Mouse (Mus musculus) lung, embryonic 15.5 days (tissue): ENCODE measurements around the gene Ly6g6d. TPM values are rescaled to one million over a fixed set of nuclear protein-coding genes. Genes with fewer than 3 reads are reported as not detected.

Source experiments
- ATAC-seq: fragments of 200-750 bp; cut with Nextera tagmentation; 2 replicates; pipeline ENCODE4 v1.8.0; 2017; ENCODE audit warnings: moderate number of reproducible peaks, borderline replicate concordance; ENCODE audit not compliant: low FRiP score, low TSS enrichment; ENCODE audit errors: extremely low read depth
- H3K27ac ChIP-seq: fragments of 300-500 bp; sonication (generic); 2 replicates; pipeline ENCODE4 v1.5.1; 2015; ENCODE audit warnings: moderate library complexity, mild to moderate bottlenecking, inconsistent platforms
- H3K27me3 ChIP-seq: fragments of 300-500 bp; sonication (generic); 2 replicates; pipeline ENCODE4 v1.6.1; 2015; ENCODE audit warnings: inconsistent platforms
- H3K36me3 ChIP-seq: fragments of 300-500 bp; sonication (generic); 2 replicates; pipeline ENCODE4 v1.6.1; 2015; ENCODE audit warnings: inconsistent platforms
- H3K4me1 ChIP-seq: fragments of 300-500 bp; sonication (generic); 2 replicates; pipeline ENCODE4 v1.6.1; 2015; ENCODE audit warnings: inconsistent platforms
- H3K4me2 ChIP-seq: fragments of 300-500 bp; sonication (generic); 2 replicates; pipeline ENCODE4 v1.6.1; 2015; ENCODE audit warnings: inconsistent platforms, mild to moderate bottlenecking, moderate library complexity
- H3K4me3 ChIP-seq: fragments of 300-500 bp; sonication (generic); 2 replicates; pipeline ENCODE4 v1.5.1; 2015; ENCODE audit warnings: mild to moderate bottlenecking, inconsistent platforms
- H3K9ac ChIP-seq: fragments of 300-500 bp; sonication (generic); 2 replicates; pipeline ENCODE4 v1.6.1; 2015; ENCODE audit warnings: inconsistent platforms
- H3K9me3 ChIP-seq: fragments of 300-500 bp; sonication (generic); 2 replicates; pipeline ENCODE4 v1.6.1; 2016; ENCODE audit warnings: inconsistent platforms
- WGBS: fragments of 180-500 bp; shearing (Covaris S2); methylation state at CpG from one replicate; pipeline ENCODE4 v1.1.7; 2015; 5-methylcytosine and 5-hydroxymethylcytosine counted together
- polyA plus RNA-seq: library from polyadenylated mRNA; unstranded; fragments of >200 nt; fragmentation: Nextera tagmentation; extraction: Ambion mirVana; gene quantifications from 2 replicates; pipeline ENCODE4 v1.2.1, GENCODE M21; 2015

Ly6g6d gene
- polyA plus RNA-seq, 1 experiment from 2014 or later, result 6.7 TPM

DNA sequence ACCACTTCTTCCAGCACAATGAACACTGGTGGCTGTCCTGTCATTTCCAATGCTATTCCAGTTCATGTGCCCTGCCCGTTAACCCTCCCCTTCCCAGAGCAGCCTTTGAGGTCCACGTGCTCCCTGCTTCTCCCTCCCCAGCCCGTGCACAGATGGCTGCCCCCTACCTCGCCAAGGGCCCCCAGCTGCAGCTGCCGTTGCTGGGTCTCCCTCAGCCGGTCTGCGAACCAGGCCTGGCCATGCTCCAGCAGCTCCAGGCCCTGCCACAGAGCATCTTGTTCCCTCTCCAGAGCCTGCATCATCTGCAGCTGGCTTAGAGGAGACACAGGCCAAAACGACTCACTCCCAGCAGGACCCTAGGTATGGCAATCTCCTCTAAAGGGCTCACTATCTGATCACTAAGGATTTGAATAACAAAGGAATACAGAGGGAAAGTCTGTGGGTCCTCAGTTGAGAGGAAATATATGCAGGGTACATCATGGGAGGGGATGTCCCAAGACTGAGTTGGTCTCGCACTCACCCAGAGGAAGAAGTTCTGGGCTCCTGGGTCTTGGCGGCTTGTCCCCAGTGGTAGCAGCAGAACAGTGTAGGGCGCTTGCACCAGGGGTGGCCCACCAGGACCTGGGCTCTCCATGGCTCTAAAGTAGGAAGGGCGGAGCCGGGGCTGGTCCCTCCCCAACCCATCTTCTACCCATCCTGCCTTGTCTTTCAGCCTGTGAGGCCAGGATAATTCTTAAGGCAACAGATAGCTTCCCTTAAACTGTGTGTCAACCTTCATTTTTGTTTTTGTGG is 50.4 kb downstream of the Ly6g6d start, which contains the start of gene Sapcd1:
Gene Sapcd1, minus strand, starts transcription at position 740 of the 792 bp plus-strand sequence.
- no peaks in the 10 kb centered on the region for H3K9me3 ChIP-seq
- no peaks in the 10 kb centered on the region for H3K27me3 ChIP-seq
- no peaks in the 10 kb centered on the region for H3K36me3 ChIP-seq
- no peak within 1 kb of the TSS for H3K9ac ChIP-seq
- H3K4me3 ChIP-seq, result 0 out of 2 replicates have a peak within 1 kb of the TSS, but pooled peaks have one; percentile 14
- H3K27ac ChIP-seq, result no peak within 1 kb of the TSS
- peak within 1 kb of the TSS; percentile 38 for H3K4me2 ChIP-seq
- H3K4me1 ChIP-seq, result peaks cover 27% of the 10 kb centered on the region
- 36% methylated on average over 13 of the region's 13 CpGs for WGBS
- ATAC-seq, result peak; percentile 66; the same call in 1 of the 2 replicates

DNA sequence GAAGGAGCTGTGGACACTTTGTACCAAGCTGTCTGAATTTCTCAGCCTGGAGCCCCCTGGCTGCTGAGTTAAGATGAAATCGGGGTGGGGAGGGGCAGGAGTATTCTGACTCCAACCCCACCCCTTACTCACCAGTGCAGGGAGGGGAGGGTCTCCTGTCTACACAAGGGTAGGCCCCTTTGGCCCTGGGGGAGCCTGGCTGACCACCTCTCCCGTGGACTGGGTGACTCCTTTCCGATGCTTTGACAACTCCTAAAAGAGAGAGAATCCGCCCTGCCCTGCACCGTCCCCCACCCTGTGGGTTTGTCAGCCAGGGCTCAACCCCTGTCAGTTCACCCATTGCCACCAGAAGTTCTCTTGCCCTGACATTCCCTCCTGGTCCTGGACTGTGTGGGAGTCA is 51.7 kb downstream of the Ly6g6d start:
- Histone ChIP-seq H3K9ac (0 out of 2 replicates have a peak overlapping the region, but pooled peaks have one; percentile 4), H3K4me2 (no peak overlapping the region)
- WGBS, result 72% methylated on average over 5 of the region's 5 CpGs

DNA sequence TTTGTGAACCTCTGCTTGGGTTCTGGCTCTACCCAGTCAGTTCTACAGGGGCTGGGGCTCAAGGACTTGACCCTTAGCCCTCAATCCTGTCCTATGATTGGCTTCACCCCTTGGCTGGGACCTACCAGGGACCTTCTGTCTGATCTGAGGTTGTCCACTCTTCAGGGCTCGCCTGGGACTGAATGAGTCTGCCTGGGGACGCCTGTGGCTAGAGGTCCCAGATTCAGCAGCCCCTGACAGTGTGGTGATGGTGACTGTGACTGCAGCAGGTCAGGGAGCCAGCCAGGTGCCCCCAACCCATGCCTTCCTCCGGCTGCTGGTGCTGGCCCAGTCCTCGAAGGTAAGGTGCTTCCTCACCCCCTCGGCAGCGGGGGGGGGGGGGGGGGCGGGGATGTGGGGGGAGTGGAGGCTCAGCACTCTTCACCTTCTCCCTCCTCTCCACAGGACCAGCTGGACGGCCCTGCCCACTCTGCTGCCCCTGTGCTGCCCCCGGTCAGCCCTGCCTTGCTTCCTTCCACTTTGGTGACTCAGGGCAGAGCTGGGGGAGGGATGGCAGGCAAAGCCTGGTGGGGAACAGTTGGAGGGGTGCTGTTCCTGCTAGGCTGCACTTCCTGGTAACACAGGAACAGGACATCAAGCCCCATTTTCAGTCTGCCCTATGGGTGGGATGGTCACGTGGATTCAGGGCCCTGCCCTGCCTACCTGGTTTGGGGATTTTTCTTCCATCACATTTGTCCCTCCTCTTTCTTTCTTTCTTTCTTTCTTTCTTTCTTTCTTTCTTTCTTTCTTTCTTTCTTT is 53.0 kb downstream of the Ly6g6d start:
- Histone ChIP-seq H3K9ac (no peak overlapping the region), H3K9me3 (no peaks in the 10 kb centered on the region), H3K4me1 (peaks cover 35% of the 10 kb centered on the region), H3K27me3 (no peaks in the 10 kb centered on the region), H3K36me3 (no peaks in the 10 kb centered on the region), H3K4me2 (no peak overlapping the region), H3K4me3 (no peak overlapping the region), H3K27ac (no peak overlapping the region)
- 45% methylated on average over 6 of the region's 10 CpGs for WGBS
- no peak for ATAC-seq

More for the DNA sequence above, 51.7 kb downstream of the Ly6g6d start:
- no peak for ATAC-seq
- H3K27me3 ChIP-seq, result no peaks in the 10 kb centered on the region
- no peaks in the 10 kb centered on the region for H3K36me3 ChIP-seq
- H3K4me3 ChIP-seq, result no peak overlapping the region
- H3K4me1 ChIP-seq, result peaks cover 36% of the 10 kb centered on the region
- H3K27ac ChIP-seq, result no peak overlapping the region; the same call in 1 of the 2 replicates
- no peaks in the 10 kb centered on the region for H3K9me3 ChIP-seq

DNA sequence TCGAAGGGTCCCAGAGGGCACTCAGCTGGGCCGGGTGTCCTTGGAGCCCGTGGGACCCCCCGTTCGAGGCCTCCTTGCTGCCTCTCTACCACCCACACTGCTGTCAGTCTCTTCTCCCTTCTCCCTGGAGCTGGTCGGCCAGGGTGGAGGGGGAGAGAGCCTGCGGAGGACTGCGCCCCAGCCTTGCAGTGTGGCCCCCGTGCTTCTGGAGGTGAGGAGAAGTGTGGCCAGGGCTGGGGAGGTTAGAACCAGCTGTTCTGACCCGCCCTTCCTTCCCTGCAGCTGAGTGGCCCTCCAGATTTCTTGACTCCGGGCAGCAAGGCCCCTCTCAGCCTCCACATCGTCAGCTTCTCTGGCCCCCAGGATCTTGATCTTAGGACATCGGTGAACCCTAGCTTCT is 53.6 kb downstream of the Ly6g6d start:
- 53% methylated on average over 12 of the region's 13 CpGs for WGBS
- ATAC-seq, result no peak
- peaks cover 33% of the 10 kb centered on the region for H3K4me1 ChIP-seq
- no peak overlapping the region for H3K27ac ChIP-seq
- H3K4me3 ChIP-seq, result no peak overlapping the region
- no peaks in the 10 kb centered on the region for H3K9me3 ChIP-seq
- H3K27me3 ChIP-seq, result no peaks in the 10 kb centered on the region
- H3K9ac ChIP-seq, result no peak overlapping the region
- H3K4me2 ChIP-seq, result no peak overlapping the region
- H3K36me3 ChIP-seq, result no peaks in the 10 kb centered on the region

DNA sequence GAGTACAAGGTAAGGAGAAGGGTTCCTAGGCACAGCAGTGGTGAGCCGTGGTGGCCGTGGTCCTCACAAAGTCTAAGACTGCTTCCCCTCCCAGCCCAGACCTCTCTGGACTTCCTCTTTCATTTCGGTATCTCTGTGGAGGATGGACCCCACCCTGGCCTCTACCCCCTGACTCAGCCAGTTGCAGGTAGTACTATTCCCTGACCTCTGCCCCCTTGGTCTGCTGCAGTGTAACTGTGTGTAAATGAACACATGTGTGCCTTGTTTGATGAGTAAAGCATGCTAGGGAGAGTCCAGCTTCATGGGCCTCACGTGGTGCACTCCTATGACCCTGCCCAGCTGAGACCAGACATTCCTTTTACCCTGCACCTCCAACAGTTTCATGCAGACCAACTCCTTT is 54.1 kb downstream of the Ly6g6d start:
- no peak overlapping the region for H3K4me3 ChIP-seq
- no peaks in the 10 kb centered on the region for H3K9me3 ChIP-seq
- peaks cover 33% of the 10 kb centered on the region for H3K4me1 ChIP-seq
- no peaks in the 10 kb centered on the region for H3K27me3 ChIP-seq
- no peak overlapping the region for H3K27ac ChIP-seq
- 63% methylated on average over 4 of the region's 4 CpGs for WGBS
- no peaks in the 10 kb centered on the region for H3K36me3 ChIP-seq
- no peak overlapping the region for H3K9ac ChIP-seq
- ATAC-seq, result no peak
- H3K4me2 ChIP-seq, result no peak overlapping the region

DNA sequence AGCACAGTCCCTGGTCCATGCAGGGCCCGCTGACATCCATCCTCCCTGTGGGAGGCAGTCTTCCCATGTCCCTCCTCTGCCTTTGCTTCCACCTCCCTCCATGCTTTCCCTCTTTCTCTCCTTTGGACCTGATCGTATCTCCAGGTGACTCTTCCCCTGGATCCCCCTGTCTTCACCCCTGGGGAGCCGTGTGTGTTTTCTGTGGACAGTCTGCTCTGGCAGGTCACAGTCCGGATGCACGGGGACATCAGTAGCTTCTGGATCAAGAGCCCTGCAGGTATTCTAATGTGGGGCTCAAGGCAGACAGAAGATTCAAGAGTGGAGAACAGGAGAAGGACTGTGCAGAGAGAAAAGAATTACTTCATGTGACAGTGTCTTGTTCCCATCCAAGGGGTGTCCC is 54.6 kb downstream of the Ly6g6d start:
- no peak for ATAC-seq
- no peaks in the 10 kb centered on the region for H3K9me3 ChIP-seq
- H3K4me1 ChIP-seq, result peaks cover 33% of the 10 kb centered on the region
- H3K9ac ChIP-seq, result no peak overlapping the region
- no peak overlapping the region for H3K4me2 ChIP-seq
- H3K36me3 ChIP-seq, result no peaks in the 10 kb centered on the region
- H3K27ac ChIP-seq, result no peak overlapping the region
- H3K4me3 ChIP-seq, result no peak overlapping the region
- WGBS, result 79% methylated on average over 5 of the region's 5 CpGs
- no peaks in the 10 kb centered on the region for H3K27me3 ChIP-seq

DNA sequence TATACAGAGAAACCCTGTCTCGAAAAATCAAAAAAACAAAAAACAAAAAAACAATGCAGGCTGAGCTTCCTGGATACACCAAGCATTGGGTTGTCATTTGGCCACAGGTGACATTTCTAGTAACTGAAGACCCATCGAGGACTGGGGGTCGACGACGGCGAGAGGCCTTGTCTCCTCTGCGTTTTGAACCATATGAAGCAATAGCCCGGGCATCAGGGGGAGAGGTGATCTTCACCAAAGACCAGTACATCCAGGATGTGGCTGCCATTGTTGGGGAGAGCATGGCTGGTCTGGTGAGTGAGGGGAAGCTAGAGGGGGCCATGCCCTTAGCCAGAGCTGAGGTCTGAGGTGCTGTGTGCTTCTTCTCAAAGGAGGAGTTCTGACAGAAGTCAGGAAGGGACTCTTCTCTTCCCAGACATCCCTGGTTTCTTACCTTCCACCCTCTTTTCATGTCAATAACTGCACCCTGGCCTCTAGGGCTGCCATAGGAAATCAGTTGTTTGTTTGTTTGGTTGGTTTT is 55.3 kb downstream of the Ly6g6d start:
- no peak overlapping the region for H3K4me2 ChIP-seq
- no peak overlapping the region for H3K4me3 ChIP-seq

DNA sequence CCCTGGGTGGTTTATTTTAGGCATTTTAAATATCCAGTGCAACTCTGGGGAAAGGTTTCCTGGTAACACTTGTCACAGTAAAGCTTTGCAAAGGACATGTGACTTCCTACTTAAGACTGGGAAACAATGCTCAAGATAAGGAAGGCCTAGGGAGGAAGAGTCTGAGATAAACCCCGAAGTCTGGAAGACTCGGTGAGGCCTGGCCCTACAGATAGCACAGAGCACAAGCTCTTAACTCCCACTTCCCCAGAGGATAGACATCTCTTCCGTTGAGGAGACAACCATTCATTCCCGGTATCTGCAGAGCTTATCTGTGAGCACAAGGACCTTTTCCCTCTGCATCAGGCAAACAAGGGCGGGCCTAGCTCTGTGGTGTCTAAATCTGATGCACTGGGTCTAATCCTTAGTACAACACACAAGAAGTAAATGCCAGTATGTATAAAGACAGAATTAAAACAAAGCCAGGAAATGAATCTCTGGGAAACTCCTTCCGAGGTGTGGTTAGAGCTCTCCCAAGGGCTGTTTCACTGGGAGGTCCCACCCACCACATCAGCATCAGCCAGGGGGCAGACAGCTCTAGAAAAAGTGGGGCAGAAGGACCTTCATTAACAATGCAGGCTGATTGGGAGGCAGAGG is 55.9 kb downstream of the Ly6g6d start:
- Histone ChIP-seq H3K4me3 (no peak overlapping the region), H3K36me3 (no peaks in the 10 kb centered on the region), H3K27me3 (no peaks in the 10 kb centered on the region), H3K4me1 (peaks cover 25% of the 10 kb centered on the region), H3K9ac (no peak overlapping the region), H3K4me2 (peak overlapping the region; percentile 32; the same call in 1 of the 2 replicates), H3K27ac (peak overlapping the region; percentile 49), H3K9me3 (no peaks in the 10 kb centered on the region)
- ATAC-seq, result no peak
- 37% methylated on average over 6 of the region's 6 CpGs for WGBS

More for the DNA sequence above, 55.3 kb downstream of the Ly6g6d start:
- Histone ChIP-seq H3K9ac (no peak overlapping the region), H3K27ac (peak overlapping the region; percentile 49), H3K36me3 (no peaks in the 10 kb centered on the region), H3K4me1 (peaks cover 30% of the 10 kb centered on the region), H3K27me3 (no peaks in the 10 kb centered on the region), H3K9me3 (no peaks in the 10 kb centered on the region)
- no peak for ATAC-seq
- 89% methylated on average over 8 of the region's 8 CpGs for WGBS

Other genes with a start within 250 kb of the Ly6g6d start
- 32.7 and 33.7 TPM in 2 replicates for gene Stk19, start 241.1 kb downstream of the Ly6g6d start, polyA plus RNA-seq
- 63.0 and 63.3 TPM in 2 replicates for gene Dxo, start 241.0 kb downstream of the Ly6g6d start, polyA plus RNA-seq
- 50.8 and 54.0 TPM in 2 replicates for gene Skiv2l, start 227.9 kb downstream of the Ly6g6d start, polyA plus RNA-seq
- 92.6 and 95.7 TPM in 2 replicates for gene Nelfe, start 227.7 kb downstream of the Ly6g6d start, polyA plus RNA-seq
- gene Cfb, start 215.5 kb downstream of the Ly6g6d start, polyA plus RNA-seq, result 2.8 and 3.1 TPM in 2 replicates
- gene Zbtb12, start 198.6 kb downstream of the Ly6g6d start, polyA plus RNA-seq, result 2.6 and 2.7 TPM in 2 replicates
- gene Gm20547, start 196.0 kb downstream of the Ly6g6d start, polyA plus RNA-seq, result not detected in 2 replicates
- gene C2, start 179.8 kb downstream of the Ly6g6d start, polyA plus RNA-seq, result 2.6 and 2.9 TPM in 2 replicates
- 64.9 and 69.9 TPM in 2 replicates for gene Ehmt2, start 179.6 kb downstream of the Ly6g6d start, polyA plus RNA-seq
- 0.94 and 1.5 TPM in 2 replicates for gene Slc44a4, start 163.6 kb downstream of the Ly6g6d start, polyA plus RNA-seq
- gene Neu1, start 146.8 kb downstream of the Ly6g6d start, polyA plus RNA-seq, result 17.3 and 17.9 TPM in 2 replicates
- 0.15 and 0.26 TPM in 2 replicates for gene Hspa1b, start 118.8 kb downstream of the Ly6g6d start, polyA plus RNA-seq
- not detected in 2 replicates for gene Gm20481, start 108.2 kb downstream of the Ly6g6d start, polyA plus RNA-seq
- 3.4 and 3.8 TPM in 2 replicates for gene Hspa1a, start 105.9 kb downstream of the Ly6g6d start, polyA plus RNA-seq
- gene Hspa1l, start 105.4 kb downstream of the Ly6g6d start, polyA plus RNA-seq, result 0.45 and 0.79 TPM in 2 replicates
- 210 and 216 TPM in 2 replicates for gene Lsm2, start 96.2 kb downstream of the Ly6g6d start, polyA plus RNA-seq
- 128 and 129 TPM in 2 replicates for gene Vars, start 77.1 kb downstream of the Ly6g6d start, polyA plus RNA-seq
- 0.14 and 0.25 TPM in 2 replicates for gene Vwa7, start 61.5 kb downstream of the Ly6g6d start, polyA plus RNA-seq
- 7.2 and 7.7 TPM in 2 replicates for gene Sapcd1, start 50.0 kb downstream of the Ly6g6d start, polyA plus RNA-seq
- 4.4 TPM in 2 replicates for gene Msh5, start 31.3 kb downstream of the Ly6g6d start, polyA plus RNA-seq
- gene Clic1, start 28.1 kb downstream of the Ly6g6d start, polyA plus RNA-seq, result 283 and 300 TPM in 2 replicates
- gene Ddah2, start 19.0 kb downstream of the Ly6g6d start, polyA plus RNA-seq, result 330 and 333 TPM in 2 replicates
- 0.36 and 0.39 TPM in 2 replicates for gene Ly6g6c, start 12.7 kb downstream of the Ly6g6d start, polyA plus RNA-seq
- 0.67 and 0.93 TPM in 2 replicates for gene Mpig6b, start 11.9 kb downstream of the Ly6g6d start, polyA plus RNA-seq
- 0.96 and 1.2 TPM in 2 replicates for gene Ly6g6e, start 1.2 kb downstream of the Ly6g6d start, polyA plus RNA-seq
- gene Ly6g6f, start 7.5 kb upstream of the Ly6g6d start, polyA plus RNA-seq, result 0.23 and 0.51 TPM in 2 replicates
- gene Abhd16a, start 11.2 kb upstream of the Ly6g6d start, polyA plus RNA-seq, result 94.8 and 95.6 TPM in 2 replicates
- not detected in 2 replicates for gene Ly6g5c, start 30.2 kb upstream of the Ly6g6d start, polyA plus RNA-seq
- 0.79 and 0.95 TPM in 2 replicates for gene Ly6g5b, start 37.4 kb upstream of the Ly6g6d start, polyA plus RNA-seq
- 17.7 and 18.0 TPM in 2 replicates for gene Gpank1, start 43.4 kb upstream of the Ly6g6d start, polyA plus RNA-seq
- gene Csnk2b, start 44.0 kb upstream of the Ly6g6d start, polyA plus RNA-seq, result 265 TPM in 2 replicates
- gene D17H6S53E, start 48.3 kb upstream of the Ly6g6d start, polyA plus RNA-seq, result 9.6 and 9.7 TPM in 2 replicates
- gene Apom, start 54.0 kb upstream of the Ly6g6d start, polyA plus RNA-seq, result 1.0 and 3.9 TPM in 2 replicates
- 48.6 and 51.2 TPM in 2 replicates for gene Bag6, start 57.1 kb upstream of the Ly6g6d start, polyA plus RNA-seq
- 169 and 179 TPM in 2 replicates for gene Prrc2a, start 86.8 kb upstream of the Ly6g6d start, polyA plus RNA-seq
- gene Aif1, start 98.0 kb upstream of the Ly6g6d start, polyA plus RNA-seq, result 6.9 and 9.0 TPM in 2 replicates
- gene Lst1, start 110.4 kb upstream of the Ly6g6d start, polyA plus RNA-seq, result 12.1 and 13.0 TPM in 2 replicates
- 0.65 and 2.2 TPM in 2 replicates for gene Ltb, start 116.4 kb upstream of the Ly6g6d start, polyA plus RNA-seq
- 0.16 TPM in 1 of 2 replicates, not detected in the other for gene Tnf, start 123.9 kb upstream of the Ly6g6d start, polyA plus RNA-seq
- 0.11 and 0.21 TPM in 2 replicates for gene Lta, start 127.3 kb upstream of the Ly6g6d start, polyA plus RNA-seq
- gene Gm16181, start 142.8 kb upstream of the Ly6g6d start, polyA plus RNA-seq, result 0.70 and 0.75 TPM in 2 replicates
- 3.4 and 4.3 TPM in 2 replicates for gene Atp6v1g2, start 155.6 kb upstream of the Ly6g6d start, polyA plus RNA-seq
- gene Nfkbil1, start 157.7 kb upstream of the Ly6g6d start, polyA plus RNA-seq, result 13.2 and 13.4 TPM in 2 replicates
- 512 and 523 TPM in 2 replicates for gene Ddx39b, start 163.7 kb upstream of the Ly6g6d start, polyA plus RNA-seq
- gene H2-D1, start 184.7 kb upstream of the Ly6g6d start, polyA plus RNA-seq, result 114 and 138 TPM in 2 replicates
- 0.20 and 0.24 TPM in 2 replicates for gene H2-Q1, start 242.3 kb upstream of the Ly6g6d start, polyA plus RNA-seq